ENCODE assay signal across 8 mouse cellular contexts in genomic region chrX:53058459-53059280, GRCm38 (mm10).
A peak's percentile ranks its signal among the peaks of the same experiment; 100 is the strongest.
DNase-seq lines count a peak whose midpoint lies in the region; ATAC-seq and TF ChIP-seq lines count a peak whose summit lies in the region.

No protein-coding gene starts in this region.

- no peak for ATAC-seq in embryonic facial prominence, embryonic 11.5 days (replicated peaks; ENCODE audit: insufficient number of reproducible peaks, low FRiP score, low TSS enrichment, low read depth)
- ATAC-seq in hematopoietic stem cell, adult 5-6 weeks (replicated peaks in 1 of 2; ENCODE audit: insufficient read depth in 1 of 2, low FRiP score in 2 of 2, low TSS enrichment in 1 of 2, low read depth in 1 of 2, poor library complexity in 2 of 2, severe bottlenecking in 2 of 2): peak; percentile 5 to 31; a peak in 1 of 4 replicates
- ATAC-seq in liver, embryonic 15.5 days (ENCODE audit: insufficient read depth): no peak

- DNase-seq in testis, postnatal 14 days (ENCODE audit: low spot score): no peak
- peak; percentile 28 for DNase-seq in embryonic facial prominence, embryonic 11.5 days (ENCODE audit: low spot score)
- no peak for DNase-seq in left cerebral cortex, adult 11 months (ENCODE audit: low spot score)
- DNase-seq in layer of hippocampus, adult 8-10 months (ENCODE audit: low spot score in 2 of 2): no peak

- peak overlapping the region; percentile 45 for H3K4me3 ChIP-seq in testis, adult 2 months (ENCODE audit: control insufficient read depth, low read depth, low read length)
- peak overlapping the region; percentile 18 for H3K4me3 ChIP-seq in embryonic facial prominence, embryonic 11.5 days (ENCODE audit: low read depth, low read length)
- H3K4me3 ChIP-seq in liver, embryonic 15.5 days (replicated peaks): peak overlapping the region; percentile 17
- peak overlapping the region; percentile 10 for H3K4me3 ChIP-seq in small intestine, adult 2 months (ENCODE audit: low read depth, low read length)

- 13% methylated on average over 33 of the region's 33 CpGs for WGBS in embryonic facial prominence, embryonic 11.5 days
- 12% methylated on average over 33 of the region's 33 CpGs for WGBS in liver, embryonic 15.5 days (ENCODE audit: insufficient replicate concordance)
- 12% methylated on average over 33 of the region's 33 CpGs for WGBS in small intestine, adult 2 months

- peak overlapping the region; percentile 77 for H3K27ac ChIP-seq in testis, adult 2 months (ENCODE audit: control insufficient read depth, insufficient read depth, low read depth, low read length)
- no peak overlapping the region for H3K27ac ChIP-seq in embryonic facial prominence, embryonic 11.5 days (replicated peaks; ENCODE audit: low read depth, low read length)
- no peak overlapping the region for H3K27ac ChIP-seq in liver, embryonic 15.5 days (replicated peaks)
- no peak overlapping the region for H3K27ac ChIP-seq in small intestine, adult 2 months (ENCODE audit: insufficient read depth, low read depth, low read length)

- H3K9ac ChIP-seq in embryonic facial prominence, embryonic 11.5 days (replicated peaks; ENCODE audit: low read length): peak overlapping the region; percentile 32
- H3K9ac ChIP-seq in liver, embryonic 15.5 days: no peak overlapping the region

- no peak for TF ChIP-seq CTCF in testis, adult 2 months (IDR thresholded peaks at IDR 0.05; ENCODE audit: control insufficient read depth, insufficient read depth, insufficient replicate concordance, low read depth, low read length)
- no peak for TF ChIP-seq CTCF in small intestine, adult 2 months (IDR thresholded peaks at IDR 0.05; ENCODE audit: extremely low read depth, insufficient read length, insufficient replicate concordance, low read depth, low read length)

- H3K27me3 ChIP-seq in testis, adult 2 months (ENCODE audit: control insufficient read depth, insufficient read depth, low read length): no peaks in the 10 kb centered on the region
- no peaks in the 10 kb centered on the region for H3K27me3 ChIP-seq in embryonic facial prominence, embryonic 11.5 days (ENCODE audit: control insufficient read depth, insufficient read depth, low read length)
- H3K27me3 ChIP-seq in liver, embryonic 15.5 days: peaks cover 44% of the 10 kb centered on the region
- peaks cover 15% of the 10 kb centered on the region; the same call in 1 of the 2 replicates for H3K27me3 ChIP-seq in small intestine, adult 2 months (ENCODE audit: control insufficient read depth, insufficient read depth, low read length)

- peak overlapping the region; percentile 51 for H3K4me2 ChIP-seq in embryonic facial prominence, embryonic 11.5 days (ENCODE audit: low read depth, low read length)
- peak overlapping the region; percentile 88 for H3K4me2 ChIP-seq in liver, embryonic 15.5 days

- no peaks in the 10 kb centered on the region for H3K9me3 ChIP-seq in embryonic facial prominence, embryonic 11.5 days (replicated peaks; ENCODE audit: control insufficient read depth, low read length)
- no peaks in the 10 kb centered on the region for H3K9me3 ChIP-seq in liver, embryonic 15.5 days (replicated peaks)

- H3K4me1 ChIP-seq in testis, adult 2 months (ENCODE audit: control insufficient read depth, insufficient read depth, low read length): peaks cover 14% of the 10 kb centered on the region
- H3K4me1 ChIP-seq in embryonic facial prominence, embryonic 11.5 days (ENCODE audit: control insufficient read depth, insufficient read depth, low read length): no peaks in the 10 kb centered on the region
- H3K4me1 ChIP-seq in liver, embryonic 15.5 days (replicated peaks): peaks cover 16% of the 10 kb centered on the region
- 0 out of 2 replicates have a peak, but pooled peaks cover 4% of the 10 kb centered on the region for H3K4me1 ChIP-seq in small intestine, adult 2 months (ENCODE audit: control insufficient read depth, insufficient read depth, insufficient read length, low read length)

- TF ChIP-seq POLR2A in testis, adult 2 months (IDR thresholded peaks at IDR 0.05; ENCODE audit: control insufficient read depth, low read depth, low read length): no peak
- no peak for TF ChIP-seq POLR2A in small intestine, adult 2 months (IDR thresholded peaks at IDR 0.05; ENCODE audit: low read depth, low read length)

- no peaks in the 10 kb centered on the region for H3K36me3 ChIP-seq in testis, adult 2 months (ENCODE audit: control insufficient read depth, insufficient read depth, low read length)
- H3K36me3 ChIP-seq in embryonic facial prominence, embryonic 11.5 days (replicated peaks; ENCODE audit: control insufficient read depth, insufficient read depth, low read depth, low read length): no peaks in the 10 kb centered on the region; the same call in 1 of the 2 replicates
- no peaks in the 10 kb centered on the region for H3K36me3 ChIP-seq in liver, embryonic 15.5 days (replicated peaks)
- no peaks in the 10 kb centered on the region for H3K36me3 ChIP-seq in small intestine, adult 2 months (ENCODE audit: control insufficient read depth, insufficient read depth, low read length)

Comparison
In these comparisons a context has a peak if more than half of its experiments do, and no peak if none do; other contexts are left out.
1. ATAC-seq: peak in hematopoietic stem cell, adult 5-6 weeks (2 of 2); none in embryonic facial prominence, embryonic 11.5 days (single experiment) and liver, embryonic 15.5 days (single experiment).
2. Peak in every context shown above with its lines, with median percentiles within 50 percentile points of each other: H3K4me3 ChIP-seq.